Mouse (Mus musculus): Measurements from ENCODE around the gene Sox5. TPM values are rescaled to one million over a fixed set of nuclear protein-coding genes. Genes with fewer than 3 reads are reported as not detected.

Gene Sox5
- total RNA-seq, 2 experiments from 2014 or later = 3.3 to 3.9 TPM

DNA sequence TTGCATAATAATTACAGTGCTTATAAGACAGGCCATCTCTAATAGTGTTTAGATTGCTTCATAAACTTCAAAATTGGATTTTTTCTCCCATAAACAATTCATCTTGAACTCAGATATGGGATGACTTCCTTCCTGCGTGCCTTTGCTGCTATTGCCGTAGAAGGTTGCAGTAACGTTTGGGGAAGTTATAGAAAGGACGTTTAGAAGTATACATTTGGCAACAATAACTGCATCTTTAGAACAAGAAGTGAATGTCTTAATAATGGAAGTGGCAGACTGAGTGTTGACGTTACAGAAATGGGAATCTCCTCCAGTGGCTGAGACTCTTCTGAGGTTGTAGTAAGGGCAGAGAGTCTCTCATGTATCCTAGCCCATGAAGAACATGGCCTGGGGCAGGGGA, 955.0 kb downstream of the Sox5 start:
- DNase-seq (ENCODE audit: low spot score in 2 of 2) = no peak

GRCm38 (mm10) chr6:143825966-143826365, 955.8 kb downstream of the Sox5 start:
- DNase-seq (ENCODE audit: low spot score in 2 of 2) = no peak

DNA sequence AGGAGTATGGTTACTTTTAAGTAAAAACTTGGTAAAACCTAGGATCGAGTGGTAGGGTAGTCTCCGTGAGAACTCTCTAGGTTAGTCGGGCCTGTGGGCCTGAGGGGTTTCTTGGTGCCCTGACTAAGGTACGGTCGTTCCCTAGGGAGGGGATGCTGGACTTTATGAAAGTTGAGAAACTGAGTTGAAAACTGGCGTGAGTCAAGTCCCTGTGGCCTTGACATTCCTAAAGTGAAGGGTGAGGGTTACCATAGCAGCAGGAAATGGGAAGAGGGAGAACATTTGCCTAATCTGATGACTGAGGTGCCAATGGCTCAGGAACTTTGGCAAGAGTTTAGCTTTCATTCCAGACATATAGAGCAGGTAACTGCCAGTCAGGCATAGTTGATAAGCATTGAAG, 956.7 kb downstream of the Sox5 start:
- no peak for DNase-seq (ENCODE audit: low spot score in 2 of 2)

GRCm38 (mm10) chr6:143788446-143788845, 993.3 kb downstream of the Sox5 start:
- no peak for DNase-seq (ENCODE audit: low spot score in 2 of 2)

- no peak for DNase-seq (ENCODE audit: low spot score in 2 of 2)
These were observed 994.4 kb downstream of the Sox5 start for GRCm38 (mm10) chr6:143787360-143787759.

GRCm38 (mm10) chr6:143785685-143786084, 996.1 kb downstream of the Sox5 start:
- DNase-seq (ENCODE audit: low spot score in 2 of 2) = no peak
